Mouse (Mus musculus): ENCODE results near the gene Rflnb. TPM values are rescaled to one million over a fixed set of nuclear protein-coding genes. Genes with fewer than 3 reads are reported as not detected.

The Rflnb gene
- total and polyA plus RNA-seq, 3 experiments = 0.19 to 0.85 (median 0.69) TPM

GRCm38 (mm10) chr11:76025080-76025583 is 2.5 kb downstream of the Rflnb start:
- dilution Hi-C loops (cut with MboI; ENCODE audit: extremely low pct_ligation_motif_present, extremely low pct_unique_long_range_greater_than_20kb, low sequenced_read_pairs) (no loop called here), in situ Hi-C loops (cut with MboI; ENCODE audit: low pct_ligation_motif_present, low pct_unique_long_range_greater_than_20kb, low sequenced_read_pairs) (loop anchor here (10.0 kb wide), 1 partner anchor 130 kb away; no protein-coding TSS in a partner anchor)
- Histone ChIP-seq H3K9me3 (replicated peaks; ENCODE audit: low read length) (no peaks in the 10 kb centered on the region), H3K9ac (ENCODE audit: insufficient read depth, low read depth) (no peak overlapping the region), H3K4me3 (replicated peaks in 1 of 3; ENCODE audit: low read depth in 2 of 3, low read length in 2 of 3, poor library complexity in 1 of 3) (no peak overlapping the region), H3K79me2 (replicated peaks; ENCODE audit: control insufficient read depth, extremely low read depth, insufficient read depth, poor library complexity, severe bottlenecking) (no peaks in the 10 kb centered on the region), H3K4me2 (ENCODE audit: insufficient read depth, low read depth, poor library complexity, severe bottlenecking) (no peak overlapping the region), H3K27ac (ENCODE audit: insufficient read depth, low read depth) (no peak overlapping the region), H3K36me3 (replicated peaks in 1 of 2; ENCODE audit: control insufficient read depth in 1 of 2, insufficient read depth in 1 of 2, low read length in 1 of 2) (no peaks in the 10 kb centered on the region), H3K27me3 (replicated peaks) (peaks cover 77% of the 10 kb centered on the region), H3K4me1 (ENCODE audit: control insufficient read depth in 1 of 2, insufficient read depth in 2 of 2) (peaks cover 0 to 6% of the 10 kb centered on the region in 2 experiments; a peak in 2 of 4 replicates)
- TF ChIP-seq UBTF (IDR thresholded peaks at IDR 0.05; ENCODE audit: low read depth, low read length) (no peak), NELFE (IDR thresholded peaks at IDR 0.05; ENCODE audit: low read depth, low read length) (no peak), MAFK (IDR thresholded peaks at IDR 0.05; ENCODE audit: insufficient replicate concordance, low read length) (no peak), CHD2 (IDR thresholded peaks at IDR 0.05; ENCODE audit: low read length) (0 out of 2 replicates have a peak, but pooled peaks have one; percentile 31), POLR2AphosphoS2 (IDR thresholded peaks at IDR 0.05; ENCODE audit: low read depth, low read length) (no peak), EP300 (IDR thresholded peaks at IDR 0.05; ENCODE audit: low read length) (no peak)
- DNase-seq (ENCODE audit: extremely low read depth) = no peak

GRCm38 (mm10) chr11:76020916-76021315 is 6.7 kb downstream of the Rflnb start:
- Histone ChIP-seq H3K27ac (ENCODE audit: insufficient read depth, low read depth) (no peak overlapping the region), H3K4me2 (ENCODE audit: insufficient read depth, low read depth, poor library complexity, severe bottlenecking) (no peak overlapping the region), H3K27me3 (replicated peaks) (peaks cover 43% of the 10 kb centered on the region), H3K9me3 (replicated peaks; ENCODE audit: low read length) (no peaks in the 10 kb centered on the region), H3K79me2 (replicated peaks; ENCODE audit: control insufficient read depth, extremely low read depth, insufficient read depth, poor library complexity, severe bottlenecking) (no peaks in the 10 kb centered on the region), H3K36me3 (replicated peaks in 1 of 2; ENCODE audit: control insufficient read depth in 1 of 2, insufficient read depth in 1 of 2, low read length in 1 of 2) (no peaks in the 10 kb centered on the region), H3K9ac (ENCODE audit: insufficient read depth, low read depth) (no peak overlapping the region), H3K4me3 (replicated peaks in 1 of 3; ENCODE audit: low read depth in 2 of 3, low read length in 2 of 3, poor library complexity in 1 of 3) (no peak overlapping the region), H3K4me1 (ENCODE audit: control insufficient read depth in 1 of 2, insufficient read depth in 2 of 2) (no peaks in the 10 kb centered on the region; a peak in 1 of 4 replicates)
- dilution Hi-C loops (cut with MboI; ENCODE audit: extremely low pct_ligation_motif_present, extremely low pct_unique_long_range_greater_than_20kb, low sequenced_read_pairs) (no loop called here), in situ Hi-C loops (cut with MboI; ENCODE audit: low pct_ligation_motif_present, low pct_unique_long_range_greater_than_20kb, low sequenced_read_pairs) (loop anchor here (10.0 kb wide), 1 partner anchor 134 kb away; no protein-coding TSS in a partner anchor)
- DNase-seq (ENCODE audit: extremely low read depth) = no peak
- TF ChIP-seq MAFK (IDR thresholded peaks at IDR 0.05; ENCODE audit: insufficient replicate concordance, low read length) = no peak
- TF ChIP-seq POLR2AphosphoS2 (IDR thresholded peaks at IDR 0.05; ENCODE audit: low read depth, low read length) = no peak
- TF ChIP-seq JUND (conservative IDR thresholded peaks at IDR 0.05; ENCODE audit: low read depth, low read length) = no peak
- TF ChIP-seq GABPA (IDR thresholded peaks at IDR 0.05; ENCODE audit: insufficient replicate concordance, low read depth, low read length) = no peak
- TF ChIP-seq HCFC1 (IDR thresholded peaks at IDR 0.05; ENCODE audit: low read depth, low read length) = no peak
- no peak for TF ChIP-seq IRF4 (IDR thresholded peaks at IDR 0.05; ENCODE audit: low read depth, low read length)
- TF ChIP-seq SMC3 (IDR thresholded peaks at IDR 0.05; ENCODE audit: low read depth, low read length) = no peak
- no peak for TF ChIP-seq SIN3A (IDR thresholded peaks at IDR 0.05; ENCODE audit: low read length)
- no peak for TF ChIP-seq MYC (IDR thresholded peaks at IDR 0.05; ENCODE audit: low read depth, low read length)
- TF ChIP-seq ZNF384 (IDR thresholded peaks at IDR 0.05; ENCODE audit: low read depth, low read length) = no peak
- TF ChIP-seq ELF1 (IDR thresholded peaks at IDR 0.05; ENCODE audit: low read depth, low read length) = no peak
- no peak for TF ChIP-seq ZMIZ1 (IDR thresholded peaks at IDR 0.05; ENCODE audit: low read depth, low read length)
- no peak for TF ChIP-seq USF2 (conservative IDR thresholded peaks at IDR 0.05; ENCODE audit: low read depth, low read length)
- TF ChIP-seq NRF1 (IDR thresholded peaks at IDR 0.05; ENCODE audit: low read depth, low read length) = no peak
- no peak for TF ChIP-seq POLR2A (IDR thresholded peaks at IDR 0.05; ENCODE audit: low read depth, low read length)
